Mouse (Mus musculus) ES-E14 (cell line): Measurements from ENCODE around the gene Coa4. TPM values are rescaled to one million over a fixed set of nuclear protein-coding genes. Genes with fewer than 3 reads are reported as not detected.

Source experiments
- DNase-seq: peaks from one replicate; pipeline ENCODE4 v3.0.0-alpha.2; 2013; ENCODE audit warnings: low read depth, low spot score
- H3K27ac ChIP-seq: 2 replicates; pipeline ENCODE4 v1.5.1; 2012; ENCODE audit warnings: low read depth, mild to moderate bottlenecking, low read length, moderate library complexity, mixed read lengths; ENCODE audit not compliant: poor library complexity, insufficient read depth, severe bottlenecking
- H3K36me3 ChIP-seq: 2 replicates; pipeline ENCODE4 v1.6.1; 2012; ENCODE audit warnings: mild to moderate bottlenecking, low read length, moderate library complexity, mixed read lengths; ENCODE audit not compliant: control insufficient read depth, poor library complexity, insufficient read depth, severe bottlenecking
- H3K4me1 ChIP-seq, 2 experiments: fragments of 150-350 bp in 1 of 2; sonication (generic) in 1 of 2; 2 replicates each; pipeline ENCODE4 v1.6.1; 2012; ENCODE audit warnings: low read length in 2 of 2, mild to moderate bottlenecking in 1 of 2, mixed read lengths in 1 of 2; ENCODE audit not compliant: control insufficient read depth in 2 of 2, insufficient read depth in 2 of 2, poor library complexity in 1 of 2
- H3K4me3 ChIP-seq, 2 experiments: fragments of 150-350 bp in 1 of 2; sonication (generic) in 1 of 2; 2 replicates each; pipeline ENCODE4 v1.5.1; 2012; ENCODE audit warnings: low read length in 2 of 2, low read depth in 1 of 2, mild to moderate bottlenecking in 1 of 2, mixed read lengths in 1 of 2; ENCODE audit not compliant: insufficient read depth in 1 of 2, poor library complexity in 1 of 2, severe bottlenecking in 1 of 2
- H3K9ac ChIP-seq: 2 replicates; pipeline ENCODE4 v1.6.1; 2012; ENCODE audit warnings: low read depth, mild to moderate bottlenecking, low read length, mixed read lengths; ENCODE audit not compliant: poor library complexity, insufficient read depth, severe bottlenecking
- H3K9me3 ChIP-seq: fragments of 150-350 bp; sonication (generic); 2 replicates; pipeline ENCODE4 v1.6.1; 2012; ENCODE audit warnings: low read depth, mild to moderate bottlenecking, low read length; ENCODE audit not compliant: control insufficient read depth, insufficient read depth
- CHD2 ChIP-seq: IDR thresholded peaks from 2 replicates; pipeline ENCODE4 v1.6.1; 2014; ENCODE audit warnings: mild to moderate bottlenecking, low read depth, low read length, inconsistent platforms
- HCFC1 ChIP-seq: IDR thresholded peaks from 2 replicates; pipeline ENCODE4 v1.6.1; 2012; ENCODE audit warnings: low read length, inconsistent platforms, borderline replicate concordance; ENCODE audit not compliant: insufficient read depth
- MAFK ChIP-seq: IDR thresholded peaks from 2 replicates; pipeline ENCODE4 v1.6.1; 2014; ENCODE audit warnings: mild to moderate bottlenecking, low read depth, low read length, inconsistent platforms; ENCODE audit not compliant: insufficient read depth
- ZC3H11A ChIP-seq: IDR thresholded peaks from 2 replicates; pipeline ENCODE4 v1.6.1; 2012; ENCODE audit warnings: low read depth, mild to moderate bottlenecking, inconsistent platforms, low read length, borderline replicate concordance
- ZNF384 ChIP-seq: IDR thresholded peaks from 2 replicates; pipeline ENCODE4 v1.6.1; 2012; ENCODE audit warnings: low read depth, low read length, inconsistent platforms
- in situ Hi-C, 2 experiments: fragments of 600-800 bp; cut with MboI; formaldehyde crosslinking; loops; one replicate each; pipeline ENCODE4 v1.15.1; 2025; ENCODE audit warnings: low sequenced_read_pairs in 2 of 2, inconsistent platforms in 1 of 2; ENCODE audit not compliant: unreplicated experiment in 2 of 2
- total RNA-seq: library from RNA; depleted of rRNA; stranded (reverse); fragments of 300-350 nt; gene quantifications from 2 replicates; pipeline ENCODE4 v1.2.3, GENCODE M21; 2012

Coa4 gene
- total RNA-seq, 1 experiment, result 14.6 TPM

DNA sequence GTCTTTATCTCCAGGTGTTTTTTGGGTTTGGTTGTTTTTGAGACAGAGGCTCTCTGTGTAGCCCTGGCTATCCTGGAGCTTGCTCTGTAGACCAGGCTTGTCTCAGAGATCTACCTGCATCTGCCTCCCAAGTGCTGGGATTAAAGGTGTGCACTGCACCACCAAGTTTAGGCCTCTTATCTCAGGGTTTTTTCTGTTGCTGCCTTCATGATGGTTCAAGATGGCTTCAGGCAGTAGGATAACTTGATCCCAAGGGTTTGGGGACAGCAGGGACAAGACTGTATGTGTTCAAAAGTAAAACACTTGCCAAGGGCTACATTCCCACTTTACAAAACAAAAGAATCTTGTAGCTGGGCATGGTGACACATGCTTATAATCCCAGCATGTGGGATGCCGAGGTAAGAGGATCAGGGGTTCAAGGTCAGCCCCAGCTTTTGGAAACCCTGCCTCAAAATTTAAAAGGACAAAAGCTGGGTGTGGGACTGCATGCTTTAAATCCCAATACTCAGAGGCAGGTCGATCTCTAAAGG, 35.0 kb upstream of the Coa4 start:
- in situ Hi-C loops, result no loop called here
- no peak overlapping the region for H3K4me3 ChIP-seq
- peaks cover 32% of the 10 kb centered on the region for H3K36me3 ChIP-seq
- no peaks in the 10 kb centered on the region for H3K9me3 ChIP-seq
- no peak for DNase-seq
- peak overlapping the region; percentile 86 for H3K27ac ChIP-seq
- H3K9ac ChIP-seq, result peak overlapping the region; percentile 34; the same call in 1 of the 2 replicates
- TF ChIP-seq MAFK (no peak), CHD2 (0 out of 2 replicates have a peak, but pooled peaks have one; percentile 22)
- H3K4me1 ChIP-seq, result peaks cover 6 to 47% of the 10 kb centered on the region in 2 experiments

DNA sequence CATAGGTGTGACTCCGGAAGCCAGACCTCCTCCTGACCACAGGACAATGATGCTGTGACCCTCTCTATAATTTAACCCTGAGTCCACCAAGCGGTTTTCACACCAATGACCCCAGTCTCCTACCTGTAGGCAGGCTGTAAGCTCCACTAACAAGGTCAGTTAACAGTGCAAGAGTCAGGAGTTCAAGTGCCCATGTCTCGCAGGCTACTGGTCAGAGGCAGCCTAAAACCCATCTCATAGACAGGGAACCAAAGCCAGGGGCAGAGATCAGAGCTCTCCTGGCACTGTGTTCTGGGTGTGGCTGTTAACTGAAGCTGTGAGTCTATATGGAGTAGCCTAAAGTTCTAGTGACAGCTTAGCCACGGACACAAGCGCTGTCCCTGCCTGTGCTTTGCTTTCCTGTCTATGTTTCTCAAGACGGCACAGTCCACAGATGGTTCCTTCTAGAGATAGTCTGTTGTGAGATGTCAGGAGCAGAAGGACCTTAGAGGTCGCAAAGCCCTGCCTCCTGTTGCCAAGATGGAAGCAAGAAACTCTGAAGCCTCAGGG, 34.4 kb upstream of the Coa4 start:
- no peak for DNase-seq
- TF ChIP-seq ZNF384 (no peak), CHD2 (no peak), ZC3H11A (no peak)
- H3K4me1 ChIP-seq, result peaks cover 6 to 42% of the 10 kb centered on the region in 2 experiments
- H3K36me3 ChIP-seq, result peaks cover 26% of the 10 kb centered on the region
- H3K27ac ChIP-seq, result peak overlapping the region; percentile 74
- H3K9me3 ChIP-seq, result no peaks in the 10 kb centered on the region
- in situ Hi-C loops, result no loop called here
- H3K9ac ChIP-seq, result no peak overlapping the region; the same call in 1 of the 2 replicates
- no peak overlapping the region for H3K4me3 ChIP-seq

DNA sequence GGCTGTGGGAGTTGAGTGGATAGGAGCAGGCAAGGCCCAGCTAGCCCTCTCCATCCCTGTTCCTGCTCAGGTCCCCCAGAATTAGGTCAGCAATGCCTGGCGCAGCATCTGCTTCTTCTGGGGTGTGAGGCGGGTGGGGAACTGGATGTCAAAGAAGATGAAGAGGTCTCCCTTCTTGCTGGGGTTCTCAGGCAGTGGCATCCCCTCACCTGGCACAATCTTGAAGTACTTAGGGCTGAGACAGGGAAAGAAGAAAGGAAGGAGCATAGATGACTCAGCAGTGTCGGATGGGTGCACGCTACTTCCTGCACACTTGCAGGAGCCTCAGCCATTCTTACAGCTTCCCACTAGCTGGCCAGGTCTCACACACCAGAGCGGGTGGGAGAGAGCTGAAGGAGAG, 33.8 kb upstream of the Coa4 start:
- no peak overlapping the region for H3K9ac ChIP-seq
- DNase-seq, result no peak
- TF ChIP-seq MAFK, result no peak
- no peak for TF ChIP-seq ZNF384
- no peak for TF ChIP-seq HCFC1
- TF ChIP-seq ZC3H11A, result no peak
- TF ChIP-seq CHD2, result no peak
- peaks cover 2 to 38% of the 10 kb centered on the region in 2 experiments for H3K4me1 ChIP-seq
- no peaks in the 10 kb centered on the region for H3K9me3 ChIP-seq
- in situ Hi-C loops, result no loop called here
- H3K4me3 ChIP-seq, result no peak overlapping the region
- H3K36me3 ChIP-seq, result peaks cover 20% of the 10 kb centered on the region
- peak overlapping the region; percentile 74 for H3K27ac ChIP-seq

DNA sequence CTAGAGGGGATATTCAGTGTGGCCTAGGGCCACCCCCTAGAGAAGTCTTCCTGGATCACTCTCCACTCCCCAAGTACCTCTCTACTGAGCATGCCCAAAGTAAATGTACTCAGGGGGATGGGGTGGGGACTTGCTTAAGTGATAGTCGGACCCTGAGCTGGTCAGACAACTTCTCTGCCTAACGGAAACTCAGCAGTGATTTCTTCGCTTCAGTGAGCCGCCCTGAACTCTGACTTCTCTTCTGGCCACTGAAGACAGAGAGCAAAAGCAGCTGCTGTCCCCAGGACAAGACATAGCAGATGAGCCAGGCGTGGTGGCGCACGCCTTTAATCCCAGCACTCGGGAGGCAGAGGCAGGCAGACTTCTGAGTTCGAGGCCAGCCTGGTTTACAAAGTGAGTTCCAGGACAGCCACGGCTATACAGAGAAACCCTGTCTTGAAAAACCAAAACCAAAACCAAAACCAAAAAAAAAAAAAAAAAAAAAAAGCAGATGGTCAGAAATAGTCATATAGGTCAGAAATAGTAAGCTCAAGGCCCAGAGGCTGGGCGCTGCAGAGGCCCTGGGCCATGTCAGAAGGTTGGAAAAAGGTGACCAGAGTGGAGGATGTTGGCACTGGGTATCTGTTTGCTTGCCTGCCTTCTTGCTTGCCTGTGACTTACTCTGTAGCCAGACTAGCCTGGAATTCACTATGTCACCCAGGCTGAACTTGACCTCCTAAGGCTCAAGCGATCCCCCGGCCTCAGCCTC, 32.0 kb upstream of the Coa4 start:
- Histone ChIP-seq H3K4me1 (peaks cover 2 to 31% of the 10 kb centered on the region in 2 experiments), H3K36me3 (peaks cover 2% of the 10 kb centered on the region), H3K4me3 (no peak overlapping the region), H3K27ac (no peak overlapping the region), H3K9ac (no peak overlapping the region), H3K9me3 (no peaks in the 10 kb centered on the region)
- no peak for DNase-seq
- in situ Hi-C loops, result no loop called here
- TF ChIP-seq HCFC1 (no peak), CHD2 (no peak), ZC3H11A (no peak), MAFK (no peak), ZNF384 (no peak)

DNA sequence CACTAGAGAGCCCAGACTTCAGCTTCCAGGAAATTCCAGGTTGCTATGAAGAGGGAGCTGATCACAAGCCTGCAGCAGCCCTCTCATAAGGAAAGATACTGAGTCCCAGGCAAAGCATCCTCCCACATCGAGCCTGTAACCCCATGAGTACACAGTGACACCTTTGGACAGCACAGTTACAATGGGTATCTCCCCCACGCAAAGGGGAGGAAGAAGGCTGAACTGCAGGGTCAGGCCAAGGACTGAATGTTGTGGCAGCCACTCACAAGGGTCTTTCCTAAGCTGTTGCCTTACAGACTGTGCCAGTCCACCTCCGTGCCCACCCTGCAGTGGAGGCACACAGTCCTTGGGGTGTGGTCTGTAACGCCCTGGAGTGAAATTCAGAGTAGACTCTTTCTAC, 30.4 kb upstream of the Coa4 start:
- Histone ChIP-seq H3K9ac (no peak overlapping the region), H3K27ac (no peak overlapping the region), H3K4me1 (peaks cover 2 to 25% of the 10 kb centered on the region in 2 experiments), H3K9me3 (no peaks in the 10 kb centered on the region), H3K36me3 (no peaks in the 10 kb centered on the region), H3K4me3 (no peak overlapping the region)
- TF ChIP-seq CHD2 (no peak), ZC3H11A (no peak), HCFC1 (no peak), MAFK (no peak), ZNF384 (no peak)
- in situ Hi-C loops, result no loop called here
- DNase-seq, result no peak
